Mouse (Mus musculus) neural tube, embryonic 12.5 days (tissue): ENCODE results near the gene Etv3. TPM values are rescaled to one million over a fixed set of nuclear protein-coding genes. Genes with fewer than 3 reads are reported as not detected.

Experiments
- ATAC-seq: fragments of 200-750 bp; cut with Nextera tagmentation; 2 replicates; pipeline ENCODE4 v1.8.0; 2017; ENCODE audit warnings: low read depth, mild to moderate bottlenecking, moderate TSS enrichment, moderate library complexity; ENCODE audit not compliant: low FRiP score
- H3K27ac ChIP-seq: fragments of 300-500 bp; sonication (generic); 2 replicates; pipeline ENCODE4 v1.5.1; 2016
- H3K27me3 ChIP-seq: fragments of 300-500 bp; sonication (generic); replicated peaks from 2 replicates; pipeline ENCODE4 v1.6.1; 2016; ENCODE audit warnings: mild to moderate bottlenecking
- H3K36me3 ChIP-seq: fragments of 300-500 bp; sonication (generic); 2 replicates; pipeline ENCODE4 v1.6.1; 2016; ENCODE audit warnings: mild to moderate bottlenecking
- H3K4me1 ChIP-seq: fragments of 300-500 bp; sonication (generic); 2 replicates; pipeline ENCODE4 v1.6.1; 2016
- H3K4me2 ChIP-seq: fragments of 300-500 bp; sonication (generic); replicated peaks from 2 replicates; pipeline ENCODE4 v1.6.1; 2016; ENCODE audit warnings: mild to moderate bottlenecking
- H3K4me3 ChIP-seq: fragments of 300-500 bp; sonication (generic); 2 replicates; pipeline ENCODE4 v1.5.1; 2016
- H3K9ac ChIP-seq: fragments of 300-500 bp; sonication (generic); 2 replicates; pipeline ENCODE4 v1.6.1; 2016; ENCODE audit warnings: mild to moderate bottlenecking
- H3K9me3 ChIP-seq: fragments of 300-500 bp; sonication (generic); 2 replicates; pipeline ENCODE4 v1.6.1; 2016; ENCODE audit warnings: mild to moderate bottlenecking
- WGBS: fragments of 180-500 bp; shearing (Covaris S2); methylation state at CpG from one replicate; pipeline ENCODE4 v1.1.7; 2016; 5-methylcytosine and 5-hydroxymethylcytosine counted together
- polyA plus RNA-seq: library from polyadenylated mRNA; unstranded; fragments of >200 nt; fragmentation: Nextera tagmentation; extraction: Ambion mirVana; gene quantifications from 2 replicates; pipeline ENCODE4 v1.2.1, GENCODE M21; 2016

Etv3 gene
- polyA plus RNA-seq, 1 experiment from 2014 or later, result 13.7 TPM

- H3K27ac ChIP-seq, result peak overlapping the region; percentile 93
- no peaks in the 10 kb centered on the region for H3K27me3 ChIP-seq
- peaks cover 11% of the 10 kb centered on the region for H3K4me1 ChIP-seq
- H3K9me3 ChIP-seq, result no peaks in the 10 kb centered on the region
- H3K4me3 ChIP-seq, result peak overlapping the region; percentile 9
- H3K36me3 ChIP-seq, result no peaks in the 10 kb centered on the region
- ATAC-seq, result peak; percentile 100
- whole genome bisulfite sequencing, result 4% methylated on average over 4 of the region's 4 CpGs
- peak overlapping the region; percentile 30; the same call in 1 of the 2 replicates for H3K9ac ChIP-seq
- peak overlapping the region; percentile 54 for H3K4me2 ChIP-seq
Observed at GRCm38 (mm10) chr3:87566066-87566465, 40.9 kb downstream of the Etv3 start.

- 95% methylated on average over 14 of the region's 14 CpGs for WGBS
Observed at GRCm38 (mm10) chr3:87567497-87567896, 42.3 kb downstream of the Etv3 start.

GRCm38 (mm10) chr3:87568681-87569080 is 43.5 kb downstream of the Etv3 start:
- H3K9me3 ChIP-seq, result no peaks in the 10 kb centered on the region
- H3K36me3 ChIP-seq, result no peaks in the 10 kb centered on the region
- H3K27ac ChIP-seq, result no peak overlapping the region
- no peak for ATAC-seq
- WGBS, result 94% methylated on average over 5 of the region's 5 CpGs
- H3K4me2 ChIP-seq, result no peak overlapping the region
- peaks cover 11% of the 10 kb centered on the region for H3K4me1 ChIP-seq
- no peaks in the 10 kb centered on the region for H3K27me3 ChIP-seq
- H3K9ac ChIP-seq, result no peak overlapping the region
- no peak overlapping the region for H3K4me3 ChIP-seq

More at GRCm38 (mm10) chr3:87567497-87567896, 42.3 kb downstream of the Etv3 start:
- H3K36me3 ChIP-seq, result no peaks in the 10 kb centered on the region
- ATAC-seq, result no peak
- no peaks in the 10 kb centered on the region for H3K27me3 ChIP-seq
- H3K4me1 ChIP-seq, result peaks cover 11% of the 10 kb centered on the region
- H3K4me2 ChIP-seq, result no peak overlapping the region
- no peak overlapping the region for H3K4me3 ChIP-seq
- no peak overlapping the region for H3K9ac ChIP-seq
- H3K9me3 ChIP-seq, result no peaks in the 10 kb centered on the region
- no peak overlapping the region for H3K27ac ChIP-seq

- Histone ChIP-seq H3K27ac (no peak overlapping the region), H3K4me3 (no peak overlapping the region), H3K27me3 (no peaks in the 10 kb centered on the region), H3K4me2 (no peak overlapping the region), H3K9ac (no peak overlapping the region), H3K9me3 (peaks cover under 1% of the 10 kb centered on the region; the same call in 1 of the 2 replicates), H3K36me3 (no peaks in the 10 kb centered on the region), H3K4me1 (no peaks in the 10 kb centered on the region)
- no peak for ATAC-seq
- 35% methylated on average over 6 of the region's 6 CpGs for WGBS
Observed at GRCm38 (mm10) chr3:87575766-87576165, 50.6 kb downstream of the Etv3 start.

- no peak overlapping the region for H3K4me2 ChIP-seq
- no peak overlapping the region for H3K9ac ChIP-seq
- no peak overlapping the region for H3K27ac ChIP-seq
- no peaks in the 10 kb centered on the region for H3K4me1 ChIP-seq
- ATAC-seq, result no peak
- H3K9me3 ChIP-seq, result peaks cover 5% of the 10 kb centered on the region
- no peak overlapping the region for H3K4me3 ChIP-seq
- H3K36me3 ChIP-seq, result no peaks in the 10 kb centered on the region
- no peaks in the 10 kb centered on the region for H3K27me3 ChIP-seq
- WGBS, result 98% methylated on average over 4 of the region's 4 CpGs
Observed at GRCm38 (mm10) chr3:87582259-87582658, 57.1 kb downstream of the Etv3 start.

Other genes with a start within 250 kb of the Etv3 start
- 0.09 TPM in 1 of 2 replicates, not detected in the other for gene Cd5l, start 167.5 kb upstream of the Etv3 start, polyA plus RNA-seq
- gene Fcrl1, start 149.0 kb upstream of the Etv3 start, polyA plus RNA-seq, result 0.22 and 0.29 TPM in 2 replicates
- not detected in 2 replicates for gene Fcrl5, start 89.6 kb upstream of the Etv3 start, polyA plus RNA-seq
- gene Arhgef11, start 92.2 kb downstream of the Etv3 start, polyA plus RNA-seq, result 23.6 and 27.1 TPM in 2 replicates
- gene Lrrc71, start 223.2 kb downstream of the Etv3 start, polyA plus RNA-seq, result 0.33 and 0.53 TPM in 2 replicates